Mouse (Mus musculus) stomach, postnatal 0 days (tissue): ENCODE results near the gene 4930524J08Rik. TPM values are rescaled to one million over a fixed set of nuclear protein-coding genes. Genes with fewer than 3 reads are reported as not detected.
A peak's percentile ranks its signal among the peaks of the same experiment; 100 is the strongest.

Source experiments
- ATAC-seq: fragments of 200-750 bp; cut with Nextera tagmentation; 2 replicates; pipeline ENCODE4 v1.8.0; 2017; ENCODE audit not compliant: low FRiP score, low TSS enrichment
- DNase-seq: peaks from one replicate; pipeline ENCODE4 v3.0.0-alpha.2; 2016; ENCODE audit warnings: low spot score
- H3K27ac ChIP-seq: fragments of 300-500 bp; sonication (generic); replicated peaks from 2 replicates; pipeline ENCODE4 v1.5.1; 2014; ENCODE audit warnings: mild to moderate bottlenecking, control low read depth
- H3K27me3 ChIP-seq: fragments of 300-500 bp; sonication (generic); 2 replicates; pipeline ENCODE4 v1.6.1; 2014; ENCODE audit warnings: low read length; ENCODE audit not compliant: control insufficient read depth, insufficient read depth
- H3K36me3 ChIP-seq: fragments of 300-500 bp; sonication (generic); 2 replicates; pipeline ENCODE4 v1.6.1; 2014; ENCODE audit warnings: low read length, mixed read lengths; ENCODE audit not compliant: control insufficient read depth, insufficient read depth
- H3K4me1 ChIP-seq: fragments of 300-500 bp; sonication (generic); replicated peaks from 2 replicates; pipeline ENCODE4 v1.6.1; 2014; ENCODE audit warnings: antibody characterized with exemption; ENCODE audit not compliant: control insufficient read depth, insufficient read depth
- H3K4me2 ChIP-seq: fragments of 300-500 bp; sonication (generic); replicated peaks from 2 replicates; pipeline ENCODE4 v1.6.1; 2014; ENCODE audit warnings: low read depth, mild to moderate bottlenecking, control low read depth, moderate library complexity
- H3K4me3 ChIP-seq: fragments of 300-500 bp; sonication (generic); 2 replicates; pipeline ENCODE4 v1.5.1; 2014; ENCODE audit warnings: low read depth, low read length, control low read depth
- H3K9ac ChIP-seq: fragments of 300-500 bp; sonication (generic); 2 replicates; pipeline ENCODE4 v1.6.1; 2014; ENCODE audit warnings: mild to moderate bottlenecking, low read length, control low read depth, mixed read lengths
- H3K9me3 ChIP-seq: fragments of 300-500 bp; sonication (generic); 2 replicates; pipeline ENCODE4 v1.6.1; 2016; ENCODE audit warnings: low read length; ENCODE audit not compliant: control insufficient read depth
- CTCF ChIP-seq: IDR thresholded peaks from 2 replicates; pipeline ENCODE4 v1.5.1; 2016; ENCODE audit warnings: antibody characterized with exemption, low read depth, mild to moderate bottlenecking, moderate library complexity
- EP300 ChIP-seq: optimal IDR thresholded peaks from 2 replicates; pipeline ENCODE3; 2016; ENCODE audit warnings: antibody characterized with exemption
- WGBS: fragments of 180-500 bp; shearing (Covaris S2); extraction: QIAGEN DNeasy Blood & Tissue Kit; methylation state at CpG from one replicate; pipeline ENCODE4 v1.1.7; 2014; 5-methylcytosine and 5-hydroxymethylcytosine counted together
- polyA plus RNA-seq: library from polyadenylated mRNA; unstranded; fragments of >200 nt; fragmentation: Nextera tagmentation; extraction: Ambion mirVana; gene quantifications from 2 replicates; pipeline ENCODE4 v1.2.1, GENCODE M21; 2015

4930524J08Rik gene
- polyA plus RNA-seq, 1 experiment from 2014 or later: 2.6 TPM

DNA sequence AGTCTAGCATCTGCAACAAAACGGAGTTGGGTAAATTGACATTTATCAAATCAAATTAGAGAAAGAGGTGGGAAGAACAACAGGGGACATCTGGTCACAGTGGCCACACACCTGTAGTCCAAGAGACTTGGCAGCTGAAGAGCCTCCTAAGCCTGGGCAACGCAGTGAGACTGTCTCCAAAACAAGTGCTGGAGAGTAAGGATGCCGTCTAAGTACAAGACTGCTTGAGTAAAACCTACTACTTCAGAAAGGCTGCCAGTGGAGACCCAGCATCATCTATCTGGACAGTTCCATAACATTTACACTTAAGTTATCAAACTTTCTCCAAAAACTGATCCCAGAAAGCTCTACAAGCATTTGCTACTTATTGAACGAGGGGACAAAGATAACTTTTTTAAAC is 3.8 kb upstream of the 4930524J08Rik start:
- Histone ChIP-seq H3K27ac (no peak overlapping the region), H3K4me3 (no peak overlapping the region), H3K36me3 (no peaks in the 10 kb centered on the region), H3K27me3 (no peaks in the 10 kb centered on the region), H3K4me1 (0 out of 2 replicates have a peak, but pooled peaks cover 2% of the 10 kb centered on the region), H3K9ac (no peak overlapping the region), H3K4me2 (no peak overlapping the region), H3K9me3 (no peaks in the 10 kb centered on the region)
- DNase-seq (no peak), ATAC-seq (no peak)
- WGBS: 22% methylated on average over 4 of the region's 4 CpGs
- TF ChIP-seq EP300 (no peak), CTCF (no peak)

DNA sequence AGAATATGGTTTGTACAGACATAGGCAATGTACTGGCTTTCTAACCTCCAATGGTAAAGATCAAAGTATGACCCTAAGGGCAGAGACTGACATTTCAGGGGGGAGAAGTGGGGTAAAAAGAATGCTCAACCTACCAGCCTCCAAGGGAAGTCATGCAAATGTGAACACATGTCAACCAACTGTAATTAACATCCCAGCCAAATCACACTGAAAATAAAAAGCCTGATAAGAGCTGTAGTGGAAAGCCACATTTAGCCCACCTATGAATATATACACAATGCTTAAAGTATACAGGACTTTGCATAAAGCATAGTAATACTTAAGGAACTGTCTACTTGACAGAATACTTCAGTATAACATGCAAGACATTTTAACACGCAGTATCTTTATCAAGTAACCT is 3.1 kb upstream of the 4930524J08Rik start:
- no peaks in the 10 kb centered on the region for H3K9me3 ChIP-seq
- no peak for DNase-seq
- no peak for ATAC-seq
- H3K36me3 ChIP-seq: no peaks in the 10 kb centered on the region
- WGBS: 34% methylated on average over 1 of the region's 1 CpGs
- no peak for TF ChIP-seq EP300
- H3K4me3 ChIP-seq: no peak overlapping the region
- H3K9ac ChIP-seq: no peak overlapping the region
- H3K27ac ChIP-seq: no peak overlapping the region
- 0 out of 2 replicates have a peak, but pooled peaks cover 2% of the 10 kb centered on the region for H3K4me1 ChIP-seq
- no peaks in the 10 kb centered on the region for H3K27me3 ChIP-seq
- H3K4me2 ChIP-seq: peak overlapping the region; percentile 58; the same call in 1 of the 2 replicates

DNA sequence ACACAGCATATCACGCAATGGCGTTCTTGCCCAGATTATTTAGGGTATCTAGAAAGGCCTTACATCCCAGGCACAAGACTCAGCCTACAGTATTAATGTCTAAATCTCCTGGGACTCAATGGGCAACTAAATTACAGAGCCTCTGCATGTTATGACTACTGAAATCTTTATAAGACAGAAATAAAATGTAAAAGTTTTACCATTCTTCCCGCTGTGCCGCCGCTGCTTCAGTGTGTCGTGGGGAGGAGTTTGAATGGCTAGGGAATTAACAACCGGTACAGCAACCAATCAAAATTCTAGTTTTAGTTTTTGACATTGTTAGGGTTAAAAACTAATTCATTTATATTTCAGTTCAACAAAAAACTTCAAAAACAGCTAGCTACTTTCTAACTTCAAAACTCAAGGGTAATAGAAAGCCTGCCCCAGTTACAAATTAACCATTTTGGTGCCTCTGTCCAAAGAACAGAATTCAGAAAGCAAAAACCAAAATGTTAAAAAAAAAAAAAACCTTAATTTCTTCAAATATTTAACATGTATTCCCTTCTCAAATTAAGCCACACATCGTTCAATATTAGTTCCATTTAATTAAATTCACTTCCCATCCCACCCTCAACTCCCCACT is 2.4 kb upstream of the 4930524J08Rik start:
- Histone ChIP-seq H3K4me2 (peak overlapping the region; percentile 58), H3K4me3 (peak overlapping the region; percentile 95), H3K4me1 (0 out of 2 replicates have a peak, but pooled peaks cover 2% of the 10 kb centered on the region), H3K36me3 (no peaks in the 10 kb centered on the region), H3K27ac (no peak overlapping the region), H3K9ac (peak overlapping the region; percentile 99; the same call in 1 of the 2 replicates), H3K27me3 (no peaks in the 10 kb centered on the region), H3K9me3 (no peaks in the 10 kb centered on the region)
- ATAC-seq: no peak
- under 1% methylated on average over 8 of the region's 8 CpGs for WGBS
- no peak for DNase-seq
- TF ChIP-seq CTCF (no peak), EP300 (no peak)

DNA sequence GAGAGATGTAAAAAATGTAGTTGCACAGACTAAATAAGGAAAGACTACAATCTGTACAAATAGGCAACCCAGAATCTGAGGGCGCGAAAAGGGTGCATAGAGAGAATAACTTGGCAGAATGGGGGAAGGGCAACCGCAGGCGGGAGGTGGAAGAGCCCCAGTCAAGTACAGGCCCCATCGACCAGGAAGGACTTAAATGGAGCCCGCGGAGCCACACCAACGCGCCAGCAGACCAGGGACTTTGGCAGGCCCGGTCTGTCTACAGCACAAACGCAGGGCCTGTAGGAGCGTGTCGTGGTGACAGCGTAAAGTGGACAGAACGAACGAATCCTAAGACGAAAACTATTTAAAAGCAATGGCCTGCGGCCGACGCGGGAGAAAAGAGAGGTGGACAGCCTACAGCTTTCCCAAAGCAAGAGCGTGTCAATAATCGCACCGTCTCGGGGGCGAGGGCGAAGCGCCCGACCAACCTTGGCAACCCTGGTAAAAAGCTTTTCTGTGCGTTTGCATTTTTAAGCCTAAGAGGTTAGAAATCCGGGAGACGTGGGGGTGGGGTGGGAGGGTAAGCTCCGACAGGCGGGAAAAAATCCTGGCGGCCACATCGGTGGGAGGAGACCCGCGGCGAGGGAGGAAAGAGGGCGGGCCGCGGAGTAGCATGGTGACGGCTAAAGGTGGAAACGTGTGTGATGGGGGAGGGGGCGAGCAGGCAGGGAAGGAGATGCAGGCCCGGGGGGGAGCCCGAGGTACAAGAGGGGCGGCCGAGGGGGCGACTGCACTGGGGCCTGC is 1.2 kb upstream of the 4930524J08Rik start:
- DNase-seq (peak; percentile 92), ATAC-seq (peak; percentile 73)
- Histone ChIP-seq H3K27me3 (no peaks in the 10 kb centered on the region), H3K4me3 (peak overlapping the region; percentile 95), H3K4me2 (peak overlapping the region; percentile 58), H3K4me1 (0 out of 2 replicates have a peak, but pooled peaks cover 2% of the 10 kb centered on the region), H3K36me3 (no peaks in the 10 kb centered on the region), H3K9ac (peak overlapping the region; percentile 99), H3K27ac (peak overlapping the region; percentile 99), H3K9me3 (no peaks in the 10 kb centered on the region)
- under 1% methylated on average over 47 of the region's 50 CpGs for WGBS
- no peak; the same call in 1 of the 2 replicates for TF ChIP-seq CTCF
- no peak for TF ChIP-seq EP300

DNA sequence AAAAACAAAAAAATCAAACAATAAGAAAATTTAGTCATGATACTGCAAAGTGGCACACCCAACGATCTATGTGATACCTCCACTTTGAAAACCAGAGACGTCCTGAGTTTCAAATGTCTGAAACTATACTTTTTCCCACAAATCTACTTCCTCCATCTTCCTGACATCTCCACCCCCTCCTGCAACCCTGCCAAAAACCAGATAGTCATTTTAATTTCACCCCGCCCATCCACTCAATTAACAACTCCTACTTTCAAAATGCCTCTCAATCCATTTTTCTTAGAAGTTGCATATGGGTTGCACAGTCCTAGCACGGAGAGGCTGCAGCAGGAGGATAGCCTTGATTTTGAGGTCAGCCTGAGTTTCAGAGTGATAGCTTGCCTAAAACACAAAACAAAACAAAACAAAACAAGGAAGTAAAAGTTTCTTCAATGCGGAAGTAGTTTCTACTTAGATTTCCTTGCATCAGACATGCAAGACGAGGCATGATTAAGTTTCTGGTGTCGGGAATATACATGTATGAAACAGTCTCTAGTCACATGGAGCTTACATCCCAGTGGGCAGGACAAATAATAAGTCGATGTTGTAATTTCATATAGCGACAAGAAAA is 4.7 kb downstream of the 4930524J08Rik start:
- H3K27me3 ChIP-seq: no peaks in the 10 kb centered on the region
- DNase-seq (no peak), ATAC-seq (no peak)
- no peaks in the 10 kb centered on the region for H3K36me3 ChIP-seq
- no peak overlapping the region for H3K4me2 ChIP-seq
- TF ChIP-seq CTCF (no peak), EP300 (no peak)
- no peak overlapping the region for H3K9ac ChIP-seq
- WGBS: 79% methylated on average over 9 of the region's 9 CpGs
- H3K27ac ChIP-seq: no peak overlapping the region
- H3K4me3 ChIP-seq: no peak overlapping the region
- H3K4me1 ChIP-seq: no peaks in the 10 kb centered on the region
- H3K9me3 ChIP-seq: no peaks in the 10 kb centered on the region

DNA sequence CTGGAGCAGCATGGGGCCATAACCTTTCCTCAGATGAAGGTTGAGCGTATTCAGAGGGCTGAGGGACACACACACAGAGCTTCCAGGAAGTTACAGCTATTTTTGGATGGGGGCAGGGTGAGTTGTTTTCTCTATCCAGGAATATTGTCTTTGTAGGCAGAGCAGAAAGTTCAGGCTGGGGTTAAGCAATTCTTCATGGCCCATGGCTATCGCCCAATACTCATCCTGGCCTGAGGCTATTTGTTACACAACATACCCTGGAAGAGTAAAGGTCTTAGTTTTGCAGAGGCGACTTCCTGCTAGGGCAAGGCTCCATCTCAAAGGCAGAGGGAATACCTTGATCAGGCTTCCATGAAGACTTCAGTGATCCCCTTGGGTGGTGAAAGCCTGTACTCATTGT is 15.3 kb downstream of the 4930524J08Rik start:
- Histone ChIP-seq H3K4me1 (no peaks in the 10 kb centered on the region), H3K36me3 (no peaks in the 10 kb centered on the region), H3K9me3 (no peaks in the 10 kb centered on the region), H3K9ac (no peak overlapping the region), H3K27me3 (no peaks in the 10 kb centered on the region), H3K4me2 (no peak overlapping the region), H3K4me3 (no peak overlapping the region), H3K27ac (no peak overlapping the region)
- no peak for DNase-seq
- no peak for TF ChIP-seq CTCF
- ATAC-seq: 0 out of 2 replicates have a peak, but pooled peaks have one; percentile 65
- 83% methylated on average over 3 of the region's 3 CpGs for WGBS
